Mouse (Mus musculus) macrophage (primary cell): ENCODE measurements around the gene Cilp2. TPM values are rescaled to one million over a fixed set of nuclear protein-coding genes. Genes with fewer than 3 reads are reported as not detected.

Experiments used
- H3K27ac ChIP-seq: fragments of 350-480 bp; formaldehyde crosslinking; 2 replicates; pipeline ENCODE4 v1.9.0; 2021
- H3K36me3 ChIP-seq: fragments of 350-480 bp; formaldehyde crosslinking; 2 replicates; pipeline ENCODE4 v1.9.0; 2021; ENCODE audit errors: inconsistent target
- H3K4me3 ChIP-seq: fragments of 350-480 bp; formaldehyde crosslinking; 2 replicates; pipeline ENCODE4 v1.9.0; 2021; ENCODE audit errors: inconsistent target
- H3K79me2 ChIP-seq: fragments of 350-480 bp; formaldehyde crosslinking; 2 replicates; pipeline ENCODE4 v1.9.0; 2021; ENCODE audit errors: inconsistent target
- WGBS: methylation state at CpG from one replicate; pipeline ENCODE4 v1.1.7; 2026; ENCODE audit warnings: inconsistent platforms; ENCODE audit not compliant: missing documents; 5-methylcytosine and 5-hydroxymethylcytosine counted together
- polyA plus RNA-seq: library from polyadenylated mRNA; stranded (reverse); fragments of 250-400 nt; gene quantifications from 3 replicates; pipeline ENCODE4 v1.2.4, GENCODE M21; 2018; ENCODE audit warnings: inconsistent platforms

The Cilp2 gene
- polyA plus RNA-seq, 1 experiment from 2014 or later = not detected

GRCm38 (mm10) chr8:69912478-69913074 lies 25.1 kb upstream of the Cilp2 start:
- H3K4me3 ChIP-seq = no peak overlapping the region
- H3K79me2 ChIP-seq = peaks cover 5% of the 10 kb centered on the region; the same call in 1 of the 2 replicates
- WGBS = 93% methylated on average over 12 of the region's 12 CpGs

GRCm38 (mm10) chr8:69911917-69912316 lies 24.4 kb upstream of the Cilp2 start:
- WGBS = 94% methylated on average over 12 of the region's 13 CpGs
- Histone ChIP-seq H3K36me3 (peaks cover 83% of the 10 kb centered on the region), H3K79me2 (no peaks in the 10 kb centered on the region; the same call in 1 of the 2 replicates), H3K27ac (no peak overlapping the region), H3K4me3 (no peak overlapping the region)

More at GRCm38 (mm10) chr8:69912478-69913074, 25.1 kb upstream of the Cilp2 start:
- no peak overlapping the region for H3K27ac ChIP-seq
- H3K36me3 ChIP-seq = peaks cover 90% of the 10 kb centered on the region

GRCm38 (mm10) chr8:69907106-69907505 lies 19.6 kb upstream of the Cilp2 start:
- no peak overlapping the region for H3K4me3 ChIP-seq
- no peak overlapping the region for H3K27ac ChIP-seq
- 93% methylated on average over 2 of the region's 2 CpGs for WGBS
- peaks cover 35% of the 10 kb centered on the region for H3K36me3 ChIP-seq
- no peaks in the 10 kb centered on the region for H3K79me2 ChIP-seq

- no peak overlapping the region for H3K4me3 ChIP-seq
- 94% methylated on average over 2 of the region's 2 CpGs for WGBS
- peaks cover 26% of the 10 kb centered on the region for H3K36me3 ChIP-seq
- no peak overlapping the region for H3K27ac ChIP-seq
- peaks cover 1% of the 10 kb centered on the region; the same call in 1 of the 2 replicates for H3K79me2 ChIP-seq
Measured at GRCm38 (mm10) chr8:69906260-69906659, 18.8 kb upstream of the Cilp2 start.

GRCm38 (mm10) chr8:69904096-69904495 lies 16.6 kb upstream of the Cilp2 start:
- WGBS = 90% methylated on average over 8 of the region's 8 CpGs
- Histone ChIP-seq H3K27ac (no peak overlapping the region), H3K79me2 (peaks cover 23% of the 10 kb centered on the region), H3K36me3 (peaks cover 5% of the 10 kb centered on the region; the same call in 1 of the 2 replicates), H3K4me3 (no peak overlapping the region)

GRCm38 (mm10) chr8:69903063-69903542 lies 15.6 kb upstream of the Cilp2 start:
- Histone ChIP-seq H3K36me3 (no peaks in the 10 kb centered on the region), H3K4me3 (peak overlapping the region; percentile 91), H3K27ac (peak overlapping the region; percentile 79), H3K79me2 (peaks cover 33% of the 10 kb centered on the region)
- WGBS = under 1% methylated on average over 45 of the region's 45 CpGs

- H3K4me3 ChIP-seq = peak within 1 kb of the TSS; percentile 91
- H3K79me2 ChIP-seq = peaks cover 40% of the 10 kb centered on the region
- no peaks in the 10 kb centered on the region for H3K36me3 ChIP-seq
- peak within 1 kb of the TSS; percentile 79 for H3K27ac ChIP-seq
- 4% methylated on average over 76 of the region's 89 CpGs for WGBS
Measured at GRCm38 (mm10) chr8:69902163-69903062, 14.9 kb upstream of the Cilp2 start, which contains the start of the genes Tssk6, Ndufa13 and Yjefn3. Gene Tssk6 (plus strand): TSS chr8:69902184. Gene Ndufa13 (minus strand): TSS chr8:69902558. Gene Yjefn3 (minus strand): TSS chr8:69902712.

GRCm38 (mm10) chr8:69901484-69902162 lies 14.1 kb upstream of the Cilp2 start:
- peaks cover 48% of the 10 kb centered on the region for H3K79me2 ChIP-seq
- no peaks in the 10 kb centered on the region for H3K36me3 ChIP-seq
- WGBS = 3% methylated on average over 41 of the region's 41 CpGs
- peak overlapping the region; percentile 91 for H3K4me3 ChIP-seq
- H3K27ac ChIP-seq = peak overlapping the region; percentile 79

- Histone ChIP-seq H3K36me3 (0 out of 2 replicates have a peak, but pooled peaks cover 6% of the 10 kb centered on the region), H3K79me2 (peaks cover 54% of the 10 kb centered on the region), H3K27ac (peak overlapping the region; percentile 79), H3K4me3 (peak overlapping the region; percentile 91)
- 5% methylated on average over 12 of the region's 12 CpGs for WGBS
Measured at GRCm38 (mm10) chr8:69900895-69901451, 13.5 kb upstream of the Cilp2 start.

- no peak overlapping the region for H3K27ac ChIP-seq
- H3K4me3 ChIP-seq = no peak overlapping the region
- WGBS = 95% methylated on average over 2 of the region's 2 CpGs
- H3K36me3 ChIP-seq = 0 out of 2 replicates have a peak, but pooled peaks cover 9% of the 10 kb centered on the region
- H3K79me2 ChIP-seq = peaks cover 65% of the 10 kb centered on the region
Measured at GRCm38 (mm10) chr8:69899876-69900275, 12.4 kb upstream of the Cilp2 start.

- 80% methylated on average over 4 of the region's 6 CpGs for WGBS
- Histone ChIP-seq H3K36me3 (peaks cover 19% of the 10 kb centered on the region; the same call in 1 of the 2 replicates), H3K27ac (no peak overlapping the region), H3K79me2 (peaks cover 69% of the 10 kb centered on the region), H3K4me3 (no peak overlapping the region)
Measured at GRCm38 (mm10) chr8:69897857-69898256, 10.4 kb upstream of the Cilp2 start.

GRCm38 (mm10) chr8:69895772-69896451 lies 8.4 kb upstream of the Cilp2 start:
- 95% methylated on average over 3 of the region's 4 CpGs for WGBS
- peaks cover 64% of the 10 kb centered on the region for H3K79me2 ChIP-seq
- no peak overlapping the region for H3K4me3 ChIP-seq

GRCm38 (mm10) chr8:69894836-69895332 lies 7.4 kb upstream of the Cilp2 start:
- WGBS = 82% methylated on average over 6 of the region's 6 CpGs
- Histone ChIP-seq H3K27ac (no peak overlapping the region), H3K79me2 (peaks cover 54% of the 10 kb centered on the region), H3K4me3 (no peak overlapping the region), H3K36me3 (peaks cover 25% of the 10 kb centered on the region; the same call in 1 of the 2 replicates)

More at GRCm38 (mm10) chr8:69895772-69896451, 8.4 kb upstream of the Cilp2 start:
- Histone ChIP-seq H3K36me3 (peaks cover 25% of the 10 kb centered on the region; the same call in 1 of the 2 replicates), H3K27ac (no peak overlapping the region)
